9 mouse cellular contexts compared by ENCODE assay signal in the genomic region with DNA sequence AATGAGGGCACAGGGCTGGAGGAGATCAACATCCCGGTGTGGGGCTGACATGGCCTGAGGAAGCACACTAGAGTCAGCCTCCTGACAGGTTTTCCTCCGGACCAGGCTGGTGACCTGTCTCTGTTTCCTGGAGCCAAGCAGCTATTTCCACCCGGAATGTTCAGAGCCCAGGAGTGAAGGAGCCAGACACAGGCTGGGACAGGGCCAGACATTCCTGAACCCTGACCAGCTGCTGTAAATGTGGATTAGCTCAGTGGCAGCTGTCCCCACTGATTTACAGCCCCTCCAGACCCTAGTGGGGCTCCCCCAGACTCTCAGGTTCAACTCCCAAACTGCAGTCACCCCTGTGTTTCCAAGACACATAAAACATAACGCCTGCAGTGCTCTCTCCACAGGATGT. TPM values are rescaled to one million over a fixed set of nuclear protein-coding genes. Genes with fewer than 3 reads are reported as not detected.
DNase-seq lines count a peak whose midpoint lies in the region; ATAC-seq and TF ChIP-seq lines count a peak whose summit lies in the region.
"Had no signal": no experiment of that assay in that cellular context is flagged by ENCODE, and none has a peak within 500 bp of the region (broad histone marks: within the 10 kb centered on the region; RNA-seq: fewer than 3 reads in every experiment).

No protein-coding gene starts in this region.

- H3K27ac ChIP-seq in intestine, embryonic 15.5 days = peak overlapping the region; percentile 38
- peak overlapping the region; percentile 17; the same call in 1 of the 2 replicates for H3K27ac ChIP-seq in limb, embryonic 13.5 days
- no peak overlapping the region for H3K27ac ChIP-seq in hindbrain, embryonic 11.5 days (ENCODE audit: low read depth, low read length)
- H3K27ac ChIP-seq in hindbrain, postnatal 0 days = no peak overlapping the region

- no peak overlapping the region for H3K9ac ChIP-seq in intestine, embryonic 15.5 days
- no peak overlapping the region for H3K9ac ChIP-seq in limb, embryonic 13.5 days
- H3K9ac ChIP-seq in hindbrain, embryonic 11.5 days (ENCODE audit: low read depth, low read length) = no peak overlapping the region
- H3K9ac ChIP-seq in hindbrain, postnatal 0 days (replicated peaks; ENCODE audit: low read length) = no peak overlapping the region

- no peaks in the 10 kb centered on the region for H3K36me3 ChIP-seq in intestine, embryonic 15.5 days
- no peaks in the 10 kb centered on the region for H3K36me3 ChIP-seq in limb, embryonic 13.5 days
- H3K36me3 ChIP-seq in hindbrain, embryonic 11.5 days (ENCODE audit: control insufficient read depth, insufficient read depth, low read length) = no peaks in the 10 kb centered on the region
- no peaks in the 10 kb centered on the region for H3K36me3 ChIP-seq in hindbrain, postnatal 0 days (ENCODE audit: insufficient read depth, low read length)

- peaks cover 53% of the 10 kb centered on the region for H3K4me1 ChIP-seq in intestine, embryonic 15.5 days (replicated peaks)
- peaks cover 59% of the 10 kb centered on the region for H3K4me1 ChIP-seq in limb, embryonic 13.5 days
- H3K4me1 ChIP-seq in hindbrain, embryonic 11.5 days (replicated peaks; ENCODE audit: control insufficient read depth, insufficient read depth, low read length) = peaks cover 3% of the 10 kb centered on the region; the same call in 1 of the 2 replicates
- peaks cover 17% of the 10 kb centered on the region; the same call in 1 of the 2 replicates for H3K4me1 ChIP-seq in hindbrain, postnatal 0 days (ENCODE audit: insufficient read depth, low read length)

- no peak overlapping the region for H3K4me3 ChIP-seq in intestine, embryonic 15.5 days (replicated peaks)
- no peak overlapping the region for H3K4me3 ChIP-seq in limb, embryonic 13.5 days
- no peak overlapping the region for H3K4me3 ChIP-seq in hindbrain, embryonic 11.5 days (ENCODE audit: low read depth, low read length)
- no peak overlapping the region for H3K4me3 ChIP-seq in hindbrain, postnatal 0 days (ENCODE audit: low read length)

- WGBS in intestine, embryonic 15.5 days = 25% methylated on average over 4 of the region's 4 CpGs
- WGBS in limb, embryonic 13.5 days = 20% methylated on average over 4 of the region's 4 CpGs
- WGBS in hindbrain, embryonic 11.5 days = 74% methylated on average over 4 of the region's 4 CpGs
- WGBS in hindbrain, postnatal 0 days = 51% methylated on average over 4 of the region's 4 CpGs

- no peaks in the 10 kb centered on the region for H3K27me3 ChIP-seq in intestine, embryonic 15.5 days (replicated peaks)
- no peaks in the 10 kb centered on the region for H3K27me3 ChIP-seq in limb, embryonic 13.5 days
- no peaks in the 10 kb centered on the region for H3K27me3 ChIP-seq in hindbrain, embryonic 11.5 days (ENCODE audit: control insufficient read depth, insufficient read depth, low read length)
- no peaks in the 10 kb centered on the region for H3K27me3 ChIP-seq in hindbrain, postnatal 0 days (ENCODE audit: insufficient read depth, low read length)

- H3K9me3 ChIP-seq in intestine, embryonic 15.5 days = no peaks in the 10 kb centered on the region
- peaks cover 5% of the 10 kb centered on the region; the same call in 1 of the 2 replicates for H3K9me3 ChIP-seq in limb, embryonic 13.5 days
- H3K9me3 ChIP-seq in hindbrain, embryonic 11.5 days (ENCODE audit: control insufficient read depth, low read length) = no peaks in the 10 kb centered on the region
- no peaks in the 10 kb centered on the region for H3K9me3 ChIP-seq in hindbrain, postnatal 0 days (ENCODE audit: low read length)

- DNase-seq in Muller cell, postnatal 12 days (ENCODE audit: inconsistent ontology term) = peak; percentile 58
- peak; percentile 33 to 67 for DNase-seq in gastrocnemius, adult 8-10 months (ENCODE audit: low spot score in 2 of 2)
- no peak for DNase-seq in cerebellum, adult 11-12 months
- no peak for DNase-seq in hindbrain, embryonic 11.5 days (ENCODE audit: low spot score)
- DNase-seq in hindbrain, postnatal 0 days (ENCODE audit: low spot score) = no peak
- DNase-seq: cerebellum, adult 8-10 months had no signal

- no peak for TF ChIP-seq CTCF in hindbrain, postnatal 0 days (IDR thresholded peaks at IDR 0.05; ENCODE audit: low read depth)

- peak; percentile 57 for ATAC-seq in intestine, embryonic 15.5 days
- ATAC-seq in limb, embryonic 13.5 days (ENCODE audit: low FRiP score, low read depth) = peak; percentile 88
- ATAC-seq in megakaryocyte-erythroid progenitor cell, adult 5-6 weeks (replicated peaks; ENCODE audit: low FRiP score, low TSS enrichment, poor library complexity, severe bottlenecking) = no peak
- ATAC-seq in hindbrain, embryonic 11.5 days (ENCODE audit: low FRiP score) = no peak
- ATAC-seq in hindbrain, postnatal 0 days = no peak

- H3K4me2 ChIP-seq in intestine, embryonic 15.5 days (replicated peaks) = no peak overlapping the region
- H3K4me2 ChIP-seq in limb, embryonic 13.5 days (replicated peaks) = no peak overlapping the region
- H3K4me2 ChIP-seq in hindbrain, embryonic 11.5 days (replicated peaks; ENCODE audit: low read depth, low read length) = no peak overlapping the region
- H3K4me2 ChIP-seq in hindbrain, postnatal 0 days (ENCODE audit: low read depth, low read length) = no peak overlapping the region

RNA-seq across cellular contexts. Expression of a gene that starts 42.7 kb away (rescaled TPM):
- total RNA-seq in gastrocnemius, adult 8-10 months (2022) = not detected
- polyA plus RNA-seq in intestine, embryonic 15.5 days (2015; fragmentation: Nextera tagmentation; extraction: Ambion mirVana) = 26.2 and 27.3 TPM in 2 replicates
- polyA plus RNA-seq in limb, embryonic 13.5 days (2015; fragmentation: Nextera tagmentation; extraction: Ambion mirVana) = 0.51 and 0.59 TPM in 2 replicates
- not detected in 2 replicates for total RNA-seq in megakaryocyte-erythroid progenitor cell, adult 5-6 weeks (2014; fragmentation: Nextera tagmentation)
- not detected in 2 replicates for total RNA-seq in megakaryocyte-erythroid progenitor cell, adult 5-6 weeks (2017)
- 24.8 and 27.1 TPM in 2 replicates for polyA plus RNA-seq in hindbrain, embryonic 11.5 days (2014; fragmentation: Nextera tagmentation; extraction: Ambion mirVana)
- 160 and 171 TPM in 2 replicates for total RNA-seq in hindbrain, postnatal 0 days (2014; rRNA removed)
- 254 and 255 TPM in 2 replicates for polyA plus RNA-seq in hindbrain, postnatal 0 days (2015; fragmentation: Nextera tagmentation; extraction: Ambion mirVana)

Comparison
In these comparisons a context has a peak if more than half of its experiments do, and no peak if none do; other contexts are left out.
1. DNase-seq: peak in Muller cell, postnatal 12 days (single experiment) and gastrocnemius, adult 8-10 months (2 of 2); none in cerebellum, adult 11-12 months (single experiment), hindbrain, embryonic 11.5 days (single experiment) and hindbrain, postnatal 0 days (single experiment).
2. ATAC-seq: peak in intestine, embryonic 15.5 days (single experiment) and limb, embryonic 13.5 days (single experiment); none in megakaryocyte-erythroid progenitor cell, adult 5-6 weeks (single experiment), hindbrain, embryonic 11.5 days (single experiment) and hindbrain, postnatal 0 days (single experiment).
3. H3K27ac ChIP-seq: peak in intestine, embryonic 15.5 days (single experiment) and limb, embryonic 13.5 days (single experiment); none in hindbrain, embryonic 11.5 days (single experiment) and hindbrain, postnatal 0 days (single experiment).
4. RNA of a gene that starts 42.7 kb away (polyA plus RNA-seq): 254 to 255 TPM in hindbrain, postnatal 0 days, 24.8 to 27.1 TPM in hindbrain, embryonic 11.5 days and 26.2 to 27.3 TPM in intestine, embryonic 15.5 days; 0.51 to 0.59 TPM in limb, embryonic 13.5 days; every median in the first group is over 10 times any median in the second.